Comparison of ENCODE assay signal across 1 mouse cellular context in genomic region chr17:3114358-3114719, GRCm38 (mm10).
TF ChIP-seq lines count a peak whose summit lies in the region.

No protein-coding gene starts in this region.

TF ChIP-seq in MEL, 35 proteins besides CTCF, POLR2A, EP300 and RAD21 (continued from another document):
- no peak for TF ChIP-seq USF2 (IDR thresholded peaks at IDR 0.05; ENCODE audit: borderline replicate concordance in 1 of 2, insufficient read depth in 1 of 2, low read depth in 1 of 2, low read length in 2 of 2)
TF ChIP-seq in MEL: peak in this region for 4.
